Mouse (Mus musculus) gastrocnemius, adult 18-20 months (tissue): ENCODE results near the gene Sorcs1. TPM values are rescaled to one million over a fixed set of nuclear protein-coding genes. Genes with fewer than 3 reads are reported as not detected.

Experiments used
- DNase-seq: peaks from one replicate; pipeline ENCODE4 v3.0.0; 2021; ENCODE audit warnings: low spot score
- total RNA-seq, 2 experiments: library from RNA; stranded (reverse); gene quantifications; 2 replicates each; pipeline ENCODE4 v1.2.3; 2021

Sorcs1 gene
- total RNA-seq, 2 experiments from 2014 or later, result 0.96 to 2.5 TPM

GRCm38 (mm10) chr19:50566306-50566705 lies 112.1 kb downstream of the Sorcs1 start:
- DNase-seq, result no peak

- DNase-seq, result no peak
Measured at GRCm38 (mm10) chr19:50558771-50559170, 119.7 kb downstream of the Sorcs1 start.

GRCm38 (mm10) chr19:50534031-50534430 lies 144.4 kb downstream of the Sorcs1 start:
- DNase-seq, result no peak

GRCm38 (mm10) chr19:50527835-50528234 lies 150.6 kb downstream of the Sorcs1 start:
- DNase-seq, result no peak

- no peak for DNase-seq
Measured at GRCm38 (mm10) chr19:50526094-50526493, 152.4 kb downstream of the Sorcs1 start.

GRCm38 (mm10) chr19:50521943-50522342 lies 156.5 kb downstream of the Sorcs1 start:
- DNase-seq, result no peak

- DNase-seq, result no peak
Measured at GRCm38 (mm10) chr19:50515059-50515673, 163.3 kb downstream of the Sorcs1 start.

- DNase-seq, result no peak
Measured at GRCm38 (mm10) chr19:50514309-50514830, 164.1 kb downstream of the Sorcs1 start.

GRCm38 (mm10) chr19:50502816-50503215 lies 175.6 kb downstream of the Sorcs1 start:
- no peak for DNase-seq

GRCm38 (mm10) chr19:50491121-50491520 lies 187.3 kb downstream of the Sorcs1 start:
- no peak for DNase-seq

- DNase-seq, result no peak
Measured at GRCm38 (mm10) chr19:50490721-50491120, 187.7 kb downstream of the Sorcs1 start.

GRCm38 (mm10) chr19:50489786-50490185 lies 188.7 kb downstream of the Sorcs1 start:
- no peak for DNase-seq

GRCm38 (mm10) chr19:50488421-50488820 lies 190.0 kb downstream of the Sorcs1 start:
- DNase-seq, result no peak

- no peak for DNase-seq
Measured at GRCm38 (mm10) chr19:50487768-50488167, 190.7 kb downstream of the Sorcs1 start.

- DNase-seq, result no peak
Measured at GRCm38 (mm10) chr19:50486345-50486744, 192.1 kb downstream of the Sorcs1 start.

- DNase-seq, result no peak
Measured at GRCm38 (mm10) chr19:50476774-50477173, 201.7 kb downstream of the Sorcs1 start.

GRCm38 (mm10) chr19:50468592-50468991 lies 209.9 kb downstream of the Sorcs1 start:
- no peak for DNase-seq

GRCm38 (mm10) chr19:50464811-50465210 lies 213.6 kb downstream of the Sorcs1 start:
- DNase-seq, result no peak

- DNase-seq, result no peak
Measured at GRCm38 (mm10) chr19:50458581-50458980, 219.9 kb downstream of the Sorcs1 start.

- no peak for DNase-seq
Measured at GRCm38 (mm10) chr19:50457275-50457892, 221.1 kb downstream of the Sorcs1 start.

GRCm38 (mm10) chr19:50441099-50441498 lies 237.3 kb downstream of the Sorcs1 start:
- no peak for DNase-seq

- DNase-seq, result no peak
Measured at GRCm38 (mm10) chr19:50440246-50440910, 238.1 kb downstream of the Sorcs1 start.

GRCm38 (mm10) chr19:50439464-50439881 lies 239.0 kb downstream of the Sorcs1 start:
- DNase-seq, result no peak
